In genomic region chr14:39034482-39034881, GRCm38 (mm10) we compare ENCODE assay signal across 16 mouse cellular contexts.
DNase-seq lines count a peak whose midpoint lies in the region; TF ChIP-seq lines count a peak whose summit lies in the region.
"Had no signal": no experiment of that assay in that cellular context is flagged by ENCODE, and none has a peak within 500 bp of the region (broad histone marks: within the 10 kb centered on the region; RNA-seq: fewer than 3 reads in every experiment).

No protein-coding gene starts in this region.

- no peak for TF ChIP-seq POLR2A in brain, embryonic 14.5 days (IDR thresholded peaks at IDR 0.05; ENCODE audit: borderline replicate concordance, extremely low read depth, insufficient read depth, insufficient read length, poor library complexity, severe bottlenecking)

- peak; percentile 44 to 54 for DNase-seq in frontal cortex, adult 2 months (ENCODE audit: extremely low spot score in 1 of 2, low spot score in 1 of 2)
- no peak for DNase-seq in frontal cortex, postnatal 25 days (ENCODE audit: low spot score in 2 of 2)
- peak; percentile 21 to 42 for DNase-seq in left cerebral cortex, adult 18-20 months (ENCODE audit: low spot score in 2 of 2)
- no peak for DNase-seq in left cerebral cortex, postnatal 4 days
- peak; percentile 23 for DNase-seq in brain, embryonic 14.5 days (ENCODE audit: low read depth)
- DNase-seq in left cerebral cortex, postnatal 25 days (ENCODE audit: low spot score in 2 of 2): peak; percentile 39 to 81
- no peak for DNase-seq in adipocyte (ENCODE audit: low spot score)
- DNase-seq in Muller cell, postnatal 12 days (ENCODE audit: inconsistent ontology term): no peak
- DNase-seq: adrenal gland, adult 8-10 months; adrenal gland, postnatal 36 days; cerebellum, adult 11-12 months; cerebellum, adult 9-10 months; cerebellum, postnatal 36 days; heart, adult 18-20 months; heart, postnatal 10 days; heart, postnatal 4 days had no signal

- no peak for TF ChIP-seq CTCF in brain, embryonic 14.5 days (IDR thresholded peaks at IDR 0.05; ENCODE audit: borderline replicate concordance, extremely low read depth, insufficient read depth, insufficient read length)

- intact Hi-C loops in left cerebral cortex, postnatal 4 days (cut with DNase I): no loop called here
- intact Hi-C loops in left cerebral cortex, postnatal 25 days (cut with DNase I): no loop called here

Comparison
In these comparisons a context has a peak if more than half of its experiments do, and no peak if none do; other contexts are left out.
1. DNase-seq: peak in frontal cortex, adult 2 months (2 of 2), left cerebral cortex, adult 18-20 months (2 of 2), brain, embryonic 14.5 days (single experiment) and left cerebral cortex, postnatal 25 days (2 of 2); none in frontal cortex, postnatal 25 days (0 of 2), left cerebral cortex, postnatal 4 days (single experiment), adipocyte (single experiment) and Muller cell, postnatal 12 days (single experiment).